Mouse (Mus musculus): ENCODE measurements around the gene Jam2.

GRCm38 (mm10) chr16:84793401-84793800 lies 19.5 kb downstream of the Jam2 start:
- no peak for TF ChIP-seq CTCF (IDR thresholded peaks at IDR 0.05; ENCODE audit: low read depth, low read length)
- no peak for TF ChIP-seq POLR2A (IDR thresholded peaks at IDR 0.05; ENCODE audit: extremely low read depth, insufficient read depth, low read length)
